Mouse (Mus musculus): ENCODE data around the gene Syt13.

GRCm38 (mm10) chr2:92874592-92874991, 40.3 kb upstream of the Syt13 start:
- TF ChIP-seq CTCF (IDR thresholded peaks at IDR 0.05; ENCODE audit: low read depth) (no peak), EP300 (IDR thresholded peaks at IDR 0.05; ENCODE audit: low read depth) (no peak)
